Comparison of ENCODE assay signal across 26 mouse cellular contexts in the genomic region with DNA sequence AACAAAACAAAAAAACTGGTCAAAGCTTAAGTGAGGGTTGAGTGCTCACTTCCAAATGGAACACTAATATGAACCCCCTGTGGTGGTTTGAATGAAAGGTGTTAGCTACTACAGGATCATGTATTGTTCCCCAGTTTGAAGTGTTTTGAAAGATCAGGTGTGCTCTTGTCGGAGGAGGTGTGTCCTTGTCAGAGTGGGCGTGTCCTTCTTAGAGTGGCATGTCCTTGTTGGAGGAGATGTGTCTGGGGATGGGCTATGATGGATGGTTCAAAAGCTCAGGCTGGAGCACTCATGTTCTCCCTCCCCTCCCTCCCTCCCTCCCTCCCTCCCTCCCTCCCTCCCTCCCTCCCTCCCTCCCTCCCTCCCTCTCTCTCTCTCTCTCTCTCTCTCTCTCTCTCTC.
"Had no signal": no experiment of that assay in that cellular context is flagged by ENCODE, and none has a peak within 500 bp of the region (broad histone marks: within the 10 kb centered on the region; RNA-seq: fewer than 3 reads in every experiment).

No protein-coding gene starts in this region.

- H3K4me2 ChIP-seq: heart, embryonic 12.5 days; hindbrain, embryonic 12.5 days; hindbrain, embryonic 14.5 days; intestine, embryonic 15.5 days; limb, embryonic 13.5 days; limb, embryonic 15.5 days; liver, embryonic 12.5 days had no signal

- H3K4me1 ChIP-seq: heart, embryonic 10.5 days; heart, embryonic 12.5 days; hindbrain, embryonic 10.5 days; intestine, embryonic 15.5 days; limb, embryonic 13.5 days; limb, embryonic 15.5 days; liver, embryonic 12.5 days had no signal

- DNase-seq: gastrocnemius, postnatal 10 days; gastrocnemius, postnatal 25 days; heart, adult 18-20 months; heart, postnatal 10 days; heart, postnatal 4 days; kidney, adult 2 months; kidney, adult 9 months; kidney, postnatal 10 days; kidney, postnatal 25 days; kidney, postnatal 4 days; left cerebral cortex, postnatal 4 days had no signal

- H3K27me3 ChIP-seq: hindbrain, embryonic 12.5 days; intestine, embryonic 15.5 days; limb, embryonic 13.5 days; liver, embryonic 12.5 days had no signal

- H3K36me3 ChIP-seq: heart, embryonic 10.5 days; heart, embryonic 12.5 days; hindbrain, embryonic 10.5 days; hindbrain, embryonic 12.5 days; intestine, embryonic 15.5 days; limb, embryonic 13.5 days had no signal

- H3K9me3 ChIP-seq: heart, embryonic 10.5 days; hindbrain, embryonic 12.5 days; intestine, embryonic 15.5 days; limb, embryonic 15.5 days; liver, embryonic 12.5 days had no signal

- H3K27ac ChIP-seq: gastrocnemius, adult 2 months; heart, embryonic 10.5 days; hindbrain, embryonic 10.5 days; hindbrain, embryonic 12.5 days; hindbrain, embryonic 14.5 days; intestine, embryonic 15.5 days; layer of hippocampus, adult 2 months; limb, embryonic 13.5 days; limb, embryonic 15.5 days; liver, embryonic 12.5 days; liver, embryonic 14.5 days had no signal

- H3K9ac ChIP-seq: heart, embryonic 12.5 days; hindbrain, embryonic 12.5 days; hindbrain, embryonic 14.5 days; intestine, embryonic 15.5 days; limb, embryonic 13.5 days; limb, embryonic 15.5 days; liver, embryonic 12.5 days; liver, embryonic 14.5 days had no signal

- H3K4me3 ChIP-seq: gastrocnemius, adult 2 months; heart, embryonic 10.5 days; heart, embryonic 12.5 days; hindbrain, embryonic 10.5 days; hindbrain, embryonic 12.5 days; intestine, embryonic 15.5 days; layer of hippocampus, adult 2 months; limb, embryonic 13.5 days; limb, embryonic 15.5 days; liver, embryonic 12.5 days had no signal

- ATAC-seq: hindbrain, embryonic 16.5 days; inflammation-experienced regulatory T-cells, adult 6 months; intestine, embryonic 15.5 days; intestine, postnatal 0 days; liver, embryonic 12.5 days had no signal
